Mouse (Mus musculus) brain, adult 2 months (tissue): ENCODE data around the gene Gm12184.
"Not testable (repeated sequence)": the region's sequence is repeated elsewhere in the genome, so short reads cannot be mapped to it uniquely, and the experiment has no call there.

Experiments
- DNase-seq: peaks from one replicate; pipeline ENCODE4 v3.0.0; 2011; ENCODE audit warnings: low read depth, low spot score

Gene Gm12184

GRCm38 (mm10) chr11:48823536-48823972 lies 2.9 kb downstream of the Gm12184 start:
- peak; percentile 80 for DNase-seq

GRCm38 (mm10) chr11:48822768-48823512 lies 3.5 kb downstream of the Gm12184 start:
- no peak for DNase-seq

GRCm38 (mm10) chr11:48821299-48821698 lies 5.2 kb downstream of the Gm12184 start:
- DNase-seq, result not testable (repeated sequence)

GRCm38 (mm10) chr11:48820308-48820674 lies 6.2 kb downstream of the Gm12184 start:
- no peak for DNase-seq

- DNase-seq, result no peak
Observed at GRCm38 (mm10) chr11:48819614-48820307, 6.7 kb downstream of the Gm12184 start.

- peak; percentile 98 for DNase-seq
Observed at GRCm38 (mm10) chr11:48818346-48818745, 8.1 kb downstream of the Gm12184 start.

- DNase-seq, result no peak
Observed at GRCm38 (mm10) chr11:48817794-48818193, 8.7 kb downstream of the Gm12184 start.

- peak; percentile 100 for DNase-seq
Observed at GRCm38 (mm10) chr11:48816800-48817665, 9.4 kb downstream of the Gm12184 start, which contains the start of gene Trim41. Gene Trim41 (minus strand): TSS chr11:48817353.

- peak; percentile 40 for DNase-seq
Observed at GRCm38 (mm10) chr11:48816281-48816781, 10.1 kb downstream of the Gm12184 start.

GRCm38 (mm10) chr11:48815851-48816250 lies 10.6 kb downstream of the Gm12184 start:
- DNase-seq, result no peak

- no peak for DNase-seq
Observed at GRCm38 (mm10) chr11:48813782-48814181, 12.7 kb downstream of the Gm12184 start.

GRCm38 (mm10) chr11:48810142-48810541 lies 16.3 kb downstream of the Gm12184 start:
- DNase-seq, result no peak

GRCm38 (mm10) chr11:48809434-48809830 lies 17.0 kb downstream of the Gm12184 start:
- no peak for DNase-seq

GRCm38 (mm10) chr11:48808737-48809433 lies 17.6 kb downstream of the Gm12184 start:
- DNase-seq, result peak; percentile 36

GRCm38 (mm10) chr11:48808304-48808646 lies 18.2 kb downstream of the Gm12184 start:
- DNase-seq, result no peak

- no peak for DNase-seq
Observed at GRCm38 (mm10) chr11:48807563-48808303, 18.7 kb downstream of the Gm12184 start.

GRCm38 (mm10) chr11:48806856-48807562 lies 19.4 kb downstream of the Gm12184 start:
- peak; percentile 47 for DNase-seq

- DNase-seq, result no peak
Observed at GRCm38 (mm10) chr11:48804922-48805321, 21.5 kb downstream of the Gm12184 start.

- DNase-seq, result no peak
Observed at GRCm38 (mm10) chr11:48803988-48804387, 22.5 kb downstream of the Gm12184 start.
